16 mouse cellular contexts compared by ENCODE assay signal in genomic region chr11:68253531-68253930, GRCm38 (mm10).
DNase-seq lines count a peak whose midpoint lies in the region; ATAC-seq and TF ChIP-seq lines count a peak whose summit lies in the region.
"Had no signal": no experiment of that assay in that cellular context is flagged by ENCODE, and none has a peak within 500 bp of the region (broad histone marks: within the 10 kb centered on the region; RNA-seq: fewer than 3 reads in every experiment).

No protein-coding gene starts in this region.

- DNase-seq in spleen, postnatal 36 days (ENCODE audit: low spot score in 2 of 2): peak; percentile 4 to 12
- no peak for DNase-seq in spleen, adult 12 weeks (ENCODE audit: low spot score)
- DNase-seq in kidney, postnatal 0 days (ENCODE audit: low spot score): peak; percentile 57
- peak; percentile 24 to 39 for DNase-seq in thymus, adult 18-20 months
- no peak for DNase-seq in frontal cortex, postnatal 14 days (ENCODE audit: low spot score in 2 of 2)
- no peak for DNase-seq in cerebellum, adult 11-12 months
- DNase-seq in left cerebral cortex, adult 11 months (ENCODE audit: low spot score): no peak
- DNase-seq: cerebellum, postnatal 10 days; layer of hippocampus, postnatal 36 days; left cerebral cortex, postnatal 4 days; lung, embryonic 14.5 days had no signal

- 39% methylated on average over 7 of the region's 7 CpGs for WGBS in kidney, postnatal 0 days

- no peak overlapping the region for H3K4me2 ChIP-seq in kidney, postnatal 0 days (ENCODE audit: low read length)
- H3K4me2 ChIP-seq: heart, embryonic 13.5 days; liver, embryonic 12.5 days; lung, embryonic 14.5 days had no signal

- H3K27ac ChIP-seq in kidney, postnatal 0 days: no peak overlapping the region
- H3K27ac ChIP-seq: heart, embryonic 13.5 days; liver, embryonic 12.5 days had no signal

- H3K9me3 ChIP-seq in kidney, postnatal 0 days (replicated peaks; ENCODE audit: low read length): no peaks in the 10 kb centered on the region
- H3K9me3 ChIP-seq: G1E; heart, embryonic 13.5 days; liver, embryonic 12.5 days had no signal

- H3K4me1 ChIP-seq in kidney, postnatal 0 days (replicated peaks; ENCODE audit: insufficient read depth, low read length): no peaks in the 10 kb centered on the region
- H3K4me1 ChIP-seq: heart, embryonic 13.5 days; liver, embryonic 12.5 days had no signal

- ATAC-seq in kidney, postnatal 0 days (replicated peaks; ENCODE audit: low FRiP score, low read depth): 0 out of 2 replicates have a peak, but pooled peaks have one; percentile 25
- ATAC-seq: forebrain, embryonic 14.5 days; inflammation-experienced regulatory T-cells, adult 6 months; liver, embryonic 12.5 days had no signal

- no peaks in the 10 kb centered on the region for H3K27me3 ChIP-seq in kidney, postnatal 0 days (ENCODE audit: insufficient read depth, low read length)
- H3K27me3 ChIP-seq: heart, embryonic 13.5 days; liver, embryonic 12.5 days had no signal

- no peaks in the 10 kb centered on the region for H3K36me3 ChIP-seq in kidney, postnatal 0 days (ENCODE audit: insufficient read depth, low read length)
- H3K36me3 ChIP-seq: G1E; liver, embryonic 12.5 days had no signal

- no peak for TF ChIP-seq CTCF in kidney, postnatal 0 days (IDR thresholded peaks at IDR 0.05; ENCODE audit: low read depth)

- no peak overlapping the region for H3K4me3 ChIP-seq in kidney, postnatal 0 days (replicated peaks; ENCODE audit: low read depth, low read length)
- H3K4me3 ChIP-seq: heart, embryonic 13.5 days; liver, embryonic 12.5 days had no signal

- H3K9ac ChIP-seq in kidney, postnatal 0 days (ENCODE audit: low read depth, low read length): no peak overlapping the region
- H3K9ac ChIP-seq: heart, embryonic 13.5 days; liver, embryonic 12.5 days; lung, embryonic 14.5 days had no signal

Comparison
In these comparisons a context has a peak if more than half of its experiments do, and no peak if none do; other contexts are left out.
1. DNase-seq: peak in spleen, postnatal 36 days (2 of 2), kidney, postnatal 0 days (single experiment) and thymus, adult 18-20 months (2 of 2); none in spleen, adult 12 weeks (single experiment), frontal cortex, postnatal 14 days (0 of 2), cerebellum, adult 11-12 months (single experiment) and left cerebral cortex, adult 11 months (single experiment).